Mouse (Mus musculus) adipocyte (in vitro differentiated cells): ENCODE data around the gene Frat1.

Experiments
- DNase-seq: peaks from one replicate; pipeline ENCODE4 v3.0.0-alpha.2; 2016; ENCODE audit warnings: low spot score

Frat1 gene

DNA sequence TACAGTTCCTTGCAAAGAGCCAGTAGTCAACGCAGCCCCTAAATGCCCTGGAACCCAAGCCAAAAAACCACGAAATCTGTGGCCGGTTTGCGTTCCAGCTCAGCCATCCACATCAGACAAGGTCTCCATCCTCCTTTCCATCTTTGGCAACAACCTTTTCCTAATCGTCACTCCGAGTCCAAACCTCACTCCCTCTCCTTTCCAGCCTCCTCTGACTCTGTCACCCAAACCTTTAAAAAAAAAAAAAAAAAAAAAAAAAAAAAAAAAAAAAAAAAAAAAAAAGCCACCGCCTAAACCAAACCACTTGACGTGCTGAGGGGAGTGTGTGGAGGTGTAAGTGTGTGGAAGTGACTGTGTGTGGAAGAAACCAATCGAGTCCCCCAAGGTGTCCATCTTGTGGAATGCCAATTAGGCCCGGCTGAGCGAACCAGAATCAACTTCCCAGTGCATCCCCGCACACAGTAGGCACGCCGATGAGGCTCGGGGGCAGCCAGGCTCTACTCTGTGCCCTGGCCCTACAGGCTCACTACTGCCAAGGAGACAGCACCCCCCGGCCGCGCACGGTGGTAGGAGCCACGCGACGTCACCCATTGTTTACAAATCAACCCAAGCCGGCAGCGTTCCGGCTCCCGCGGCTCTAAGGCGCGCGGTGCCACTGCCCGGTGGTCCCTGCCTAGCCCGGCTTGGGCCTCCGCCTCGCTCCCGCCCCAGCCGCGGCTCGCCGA lies at the start of gene Frat1:
Gene Frat1 (plus strand): TSS at position 590 of the 725 bp plus-strand sequence.
- peak; percentile 68 for DNase-seq

DNA sequence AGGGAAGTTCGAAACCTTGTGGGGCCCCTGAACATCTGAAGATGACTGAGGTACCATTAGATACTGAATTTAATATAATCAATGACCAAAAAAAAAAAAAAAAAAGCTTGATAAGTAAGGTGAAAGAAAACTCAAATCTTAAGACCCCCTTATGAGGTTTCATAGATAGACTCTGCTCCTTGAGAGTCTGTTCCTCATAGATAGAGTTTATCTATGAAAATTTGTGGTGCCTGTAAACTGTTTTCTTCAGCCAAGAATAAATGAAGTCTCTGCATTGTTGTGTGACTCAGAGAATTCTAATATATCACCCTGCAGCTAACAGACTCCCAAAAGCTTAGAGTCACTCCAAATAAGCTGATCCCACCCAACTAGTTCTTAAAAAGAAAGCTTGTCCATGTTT lies 42.9 kb upstream of the Frat1 start:
- DNase-seq = no peak

DNA sequence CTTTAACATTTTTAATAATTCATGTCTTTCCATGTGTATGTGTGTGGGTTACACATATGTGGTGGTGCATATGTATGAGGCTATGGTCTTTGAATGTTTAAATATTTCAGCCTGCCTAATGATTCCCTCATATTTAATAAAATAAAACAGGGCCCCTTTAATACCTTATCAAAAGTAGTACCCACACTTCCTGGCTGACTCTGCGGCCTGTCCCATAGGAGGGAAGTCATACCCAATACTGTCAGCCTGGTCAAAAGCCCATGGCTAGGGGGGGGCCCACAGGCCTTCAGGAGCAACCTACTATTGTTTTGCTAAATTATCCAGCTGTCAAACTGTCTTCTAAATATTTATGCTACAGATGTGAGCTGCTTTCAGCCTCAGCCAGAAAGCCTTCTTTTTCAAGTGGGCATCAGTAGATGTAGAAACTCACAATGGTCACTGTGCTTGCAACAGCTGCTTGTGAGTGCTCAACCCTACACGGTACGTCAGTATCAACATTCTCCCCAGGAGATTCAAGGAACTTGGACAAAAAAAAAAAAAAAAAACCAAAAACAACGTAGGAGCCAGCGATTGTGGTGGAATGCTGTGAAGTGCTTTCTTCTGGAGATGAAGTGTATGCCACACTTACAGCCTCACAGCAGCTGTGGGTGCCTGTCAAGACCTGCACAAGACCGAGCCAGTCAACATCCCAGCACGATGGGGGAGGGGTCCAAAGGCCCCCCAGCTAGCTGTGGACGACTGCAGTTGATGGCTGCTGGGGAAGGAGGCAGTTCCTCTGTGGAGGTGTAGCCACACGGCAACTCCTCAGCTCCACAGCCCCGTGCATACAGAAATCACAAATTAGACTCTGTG lies 40.4 kb upstream of the Frat1 start:
- DNase-seq = no peak

DNA sequence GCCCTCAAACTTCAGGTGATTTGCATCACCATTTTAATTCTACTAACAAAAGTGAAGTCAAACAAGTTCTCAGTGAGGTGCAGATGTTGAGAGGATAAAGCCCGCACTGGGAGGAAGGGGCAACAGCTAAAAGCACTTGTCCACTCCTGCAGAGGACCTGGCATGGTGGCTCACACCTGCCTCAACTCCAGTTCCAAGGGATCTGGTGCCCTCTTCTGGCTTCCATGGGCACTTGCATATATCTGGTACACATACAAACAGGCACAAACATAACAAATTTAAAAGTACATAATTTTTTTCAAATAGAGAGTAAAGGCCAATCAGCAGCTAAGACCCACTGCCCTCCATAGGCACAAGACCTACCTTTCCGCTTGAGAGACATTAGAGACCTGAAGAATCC lies 38.4 kb upstream of the Frat1 start:
- DNase-seq = no peak

DNA sequence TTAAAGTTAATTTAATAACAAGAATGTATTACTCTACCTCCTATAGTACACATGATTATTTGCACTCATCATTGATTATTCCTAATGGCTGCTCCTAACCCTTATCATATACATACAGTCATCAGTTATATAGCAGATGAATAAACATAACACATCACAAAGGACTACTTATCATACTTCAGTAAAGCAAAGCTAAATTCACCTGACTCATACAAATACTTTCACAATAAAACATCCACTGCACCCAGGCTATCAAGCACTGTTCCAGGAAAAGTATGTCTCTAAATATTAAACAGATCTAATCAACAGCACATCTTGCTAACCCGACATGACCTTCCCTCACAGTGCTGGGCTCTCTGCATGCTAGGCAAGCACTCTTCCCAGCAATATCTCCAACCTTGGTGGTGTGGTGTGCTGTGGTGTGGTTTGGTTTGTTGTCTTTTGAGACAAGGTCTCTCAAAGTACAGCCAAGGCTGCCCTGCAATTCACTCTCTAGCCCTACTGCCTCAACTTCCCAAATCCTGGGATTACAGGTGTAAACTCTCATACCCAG lies 36.8 kb upstream of the Frat1 start:
- no peak for DNase-seq

DNA sequence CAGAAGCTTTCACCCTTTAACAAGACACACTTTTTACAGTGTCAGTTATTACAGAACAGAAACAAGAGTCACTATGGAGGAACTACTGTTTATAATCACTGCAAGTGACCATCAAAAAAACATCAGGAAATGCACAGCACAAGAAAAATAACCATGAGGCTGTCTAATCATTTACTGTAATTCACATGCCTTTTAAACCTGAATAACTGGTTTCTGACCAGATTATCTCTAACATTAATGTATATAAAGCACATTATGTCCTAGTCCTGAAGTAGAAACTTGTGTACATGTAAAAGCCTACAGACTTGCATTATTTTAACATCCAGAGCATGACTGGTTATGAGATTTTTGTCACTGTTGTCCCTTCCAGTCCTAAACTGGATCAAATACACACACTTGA lies 35.8 kb upstream of the Frat1 start:
- DNase-seq = no peak

DNA sequence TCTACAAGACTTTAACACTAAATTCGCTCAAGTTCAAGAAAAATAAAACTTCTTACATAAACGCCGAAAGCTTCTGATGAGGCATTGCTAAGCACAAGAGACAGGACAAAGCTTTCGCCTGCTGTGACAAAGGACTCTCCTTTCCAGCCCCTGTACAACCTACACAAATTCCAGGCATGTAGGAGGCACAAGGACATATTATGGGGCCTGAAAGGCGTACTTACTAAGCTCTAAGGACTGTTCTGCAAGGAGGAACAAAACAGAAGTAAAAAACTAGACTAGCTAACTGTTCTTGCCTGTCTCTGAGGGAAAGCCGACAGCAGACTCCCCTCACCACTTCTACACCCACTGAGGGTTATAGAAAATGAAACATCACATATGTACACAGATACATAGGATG lies 34.9 kb upstream of the Frat1 start:
- no peak for DNase-seq

DNA sequence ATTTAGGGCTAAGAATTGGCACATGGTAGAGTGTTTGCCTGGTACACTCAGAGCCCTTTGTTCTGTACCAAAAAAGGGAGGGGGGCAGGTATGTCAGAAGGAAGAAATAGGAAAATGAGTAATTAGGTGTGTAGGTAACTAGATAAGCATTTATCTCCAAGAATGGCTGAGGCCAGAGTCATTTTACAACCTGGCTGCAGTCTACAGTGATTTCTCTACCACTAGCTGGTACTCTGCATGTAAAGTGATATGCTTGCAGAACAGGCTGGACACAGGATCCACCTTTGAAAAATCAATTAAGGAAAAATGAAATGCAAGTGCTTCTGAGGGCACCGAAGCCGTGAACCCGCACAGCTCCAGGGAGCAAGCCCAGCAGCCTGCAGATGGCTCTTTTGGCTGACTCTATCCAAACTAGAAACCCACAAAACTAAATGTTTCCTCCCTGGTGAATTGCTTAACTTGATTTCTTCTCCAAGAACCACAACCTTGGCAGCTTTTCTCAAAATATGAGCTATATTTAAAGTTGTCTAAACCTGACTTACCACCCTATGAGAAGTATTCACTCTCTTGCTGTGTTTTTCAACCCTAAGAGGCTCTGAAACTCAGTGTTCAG lies 33.5 kb upstream of the Frat1 start:
- peak; percentile 93 for DNase-seq

DNA sequence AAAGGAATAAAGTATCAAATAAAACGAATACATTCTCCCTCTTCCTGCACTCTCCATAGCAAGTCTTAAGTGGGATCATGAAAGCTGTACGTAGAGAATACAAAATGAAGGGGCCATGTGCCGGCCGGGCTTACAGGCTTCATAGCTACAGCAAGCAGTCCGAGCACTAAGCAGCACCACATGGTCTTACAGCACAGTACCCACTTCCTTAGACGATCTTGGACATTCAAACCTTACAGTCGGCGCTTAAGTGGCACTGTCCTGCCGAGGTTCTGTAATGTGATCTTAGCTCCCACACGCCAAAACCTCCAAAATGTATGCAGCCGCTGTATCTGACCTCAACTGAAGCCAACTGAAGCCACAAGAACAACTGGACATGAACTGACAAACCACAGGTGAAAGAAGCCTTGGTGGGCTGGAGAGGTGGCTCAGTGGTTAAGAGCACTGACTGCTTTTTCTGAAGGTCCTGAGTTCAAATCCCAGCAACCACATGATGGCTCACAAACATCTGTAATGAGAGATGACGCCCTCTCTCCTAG lies 32.9 kb upstream of the Frat1 start:
- no peak for DNase-seq

DNA sequence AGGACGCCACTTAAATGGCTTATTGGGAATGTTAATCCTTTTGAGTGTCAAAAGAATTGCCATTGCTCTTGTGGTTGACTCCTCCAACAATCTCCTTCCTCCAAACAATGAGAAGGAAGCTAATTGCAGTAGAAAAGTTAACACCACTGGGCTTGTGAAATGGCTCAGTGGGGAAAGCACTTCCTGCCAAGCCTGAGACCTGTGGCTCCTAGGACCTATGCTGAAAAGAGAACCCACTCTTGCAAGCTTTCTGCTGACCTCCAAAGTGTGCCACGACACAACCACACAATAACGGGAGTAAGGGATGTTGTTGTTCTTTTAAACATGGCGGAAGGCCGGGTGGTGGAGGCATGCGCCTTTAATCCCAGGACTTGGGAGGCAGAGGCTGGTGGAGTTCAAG lies 32.2 kb upstream of the Frat1 start:
- DNase-seq = no peak

DNA sequence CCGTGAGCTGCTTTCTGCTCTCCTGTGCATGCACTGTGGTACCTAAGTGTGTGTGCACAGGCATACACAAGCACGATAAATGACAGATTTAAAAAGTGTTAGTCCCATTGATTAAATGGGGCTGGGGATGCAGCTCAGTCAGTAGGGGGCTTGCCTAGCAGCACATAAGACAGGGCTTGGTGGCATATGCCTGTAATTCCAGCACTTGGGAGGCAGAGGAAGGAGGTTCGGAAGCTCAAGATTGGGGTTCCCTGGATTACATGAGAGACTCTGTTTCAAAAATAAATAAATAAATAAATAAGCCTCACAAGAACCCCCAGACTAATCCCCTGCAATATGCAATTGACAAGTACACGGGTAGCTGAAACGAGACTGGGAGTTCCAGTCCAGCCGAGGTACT lies 29.3 kb upstream of the Frat1 start:
- DNase-seq = no peak

DNA sequence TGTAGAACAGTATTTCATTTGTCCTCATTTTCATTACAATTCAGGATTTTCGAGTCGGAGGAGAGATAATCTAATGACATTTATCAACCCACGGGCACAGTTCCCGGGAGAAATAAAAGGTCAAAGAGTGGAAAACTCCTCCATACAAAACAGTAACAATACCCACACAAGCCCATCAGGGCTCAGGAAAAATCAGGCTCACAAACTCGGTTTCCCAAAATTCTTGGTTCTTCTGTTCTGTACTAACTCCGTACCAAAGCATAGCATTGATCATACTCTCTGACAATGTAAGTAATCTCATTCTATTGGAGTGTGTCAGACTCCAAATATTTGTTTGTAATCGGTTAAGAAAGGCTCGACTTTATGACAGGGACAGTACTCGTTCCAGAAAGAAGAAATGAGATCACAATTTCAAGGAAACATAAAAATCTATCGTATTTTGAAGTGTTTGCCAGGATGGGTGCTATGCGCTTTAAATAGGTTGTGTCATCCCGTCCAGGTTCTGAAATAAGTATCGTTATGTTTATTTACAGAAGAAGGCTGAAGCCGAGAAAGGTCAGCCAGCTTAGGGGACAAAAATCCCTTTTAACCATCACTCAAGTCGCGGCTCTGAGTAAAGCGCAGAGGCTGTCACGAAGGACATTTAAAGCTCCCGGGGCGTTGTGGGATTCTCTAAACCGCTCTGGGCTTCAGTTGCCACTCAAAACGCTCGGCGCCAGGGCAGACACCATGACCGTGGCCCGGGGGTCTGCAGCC lies 28.6 kb upstream of the Frat1 start:
- no peak for DNase-seq

DNA sequence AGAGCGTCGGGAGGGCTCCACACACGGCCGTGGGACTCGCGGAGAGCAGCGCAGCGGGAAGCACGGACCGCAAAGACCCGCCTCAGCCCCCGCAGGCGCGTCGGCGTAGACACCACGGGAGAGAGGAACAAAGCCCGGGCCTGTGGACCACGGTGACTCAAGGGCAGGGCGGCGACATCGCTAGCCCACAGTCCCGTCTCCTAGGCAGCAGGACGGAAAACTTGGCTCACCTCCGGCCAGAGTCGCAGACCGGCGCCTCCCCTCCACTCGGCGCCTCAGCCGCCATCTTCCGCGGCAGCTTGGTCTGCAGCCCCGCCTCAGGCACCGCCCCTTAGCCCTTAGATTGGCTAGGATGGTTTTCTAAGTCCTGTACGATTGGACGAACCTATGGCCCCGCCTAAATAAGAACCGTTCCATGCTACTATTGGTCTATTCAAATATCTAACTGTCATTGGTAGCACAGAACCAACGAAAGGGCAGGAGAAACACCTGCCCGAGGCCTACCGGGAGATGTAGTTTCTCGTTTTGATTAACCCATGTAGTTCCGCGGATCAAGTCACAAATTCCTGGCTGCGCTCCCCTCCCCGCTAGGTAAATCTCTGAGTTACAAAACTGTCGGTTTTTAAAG lies 27.9 kb upstream of the Frat1 start, which contains the start of gene Arhgap19:
Gene Arhgap19 (minus strand): TSS at position 306 of the 628 bp plus-strand sequence.
- DNase-seq = peak; percentile 97

DNA sequence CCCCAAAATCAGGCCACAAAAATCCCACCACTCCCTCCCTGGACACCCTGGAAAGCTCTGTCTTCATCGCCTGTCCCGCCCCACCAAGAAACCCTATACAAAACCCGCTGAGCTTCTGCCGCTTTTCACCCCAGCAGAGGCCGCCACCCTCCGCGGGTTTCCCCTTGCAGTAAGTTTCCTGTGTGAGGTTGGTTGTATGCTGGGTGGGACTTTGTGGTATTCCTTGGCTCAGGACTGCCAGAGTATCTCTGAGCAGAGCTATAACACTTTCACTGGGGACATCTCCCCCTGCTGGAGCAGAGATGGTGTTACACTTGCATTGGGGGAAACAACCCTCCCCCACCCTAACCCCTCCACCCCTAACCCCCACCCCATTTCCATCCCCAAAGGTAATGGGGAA lies 26.4 kb upstream of the Frat1 start:
- DNase-seq = no peak

DNA sequence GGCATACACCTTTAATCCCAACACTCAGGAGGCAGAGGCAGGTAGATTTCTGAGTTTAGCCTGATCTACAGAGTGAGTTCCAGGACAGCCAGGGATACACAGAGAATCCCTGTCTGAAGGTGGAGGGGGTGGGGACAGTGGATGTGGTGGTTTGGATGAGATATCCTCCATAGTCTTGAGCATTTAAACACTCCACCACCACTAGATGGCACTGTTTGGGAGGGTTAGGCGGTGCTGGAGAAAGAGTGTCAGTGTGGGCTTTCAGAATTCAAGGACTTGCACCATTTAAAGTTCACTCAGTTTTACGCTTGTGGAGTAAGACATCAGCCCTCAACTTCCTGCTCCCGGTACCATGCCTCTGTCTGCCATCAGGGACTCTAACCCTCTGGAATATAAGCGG lies 23.9 kb upstream of the Frat1 start:
- no peak for DNase-seq

DNA sequence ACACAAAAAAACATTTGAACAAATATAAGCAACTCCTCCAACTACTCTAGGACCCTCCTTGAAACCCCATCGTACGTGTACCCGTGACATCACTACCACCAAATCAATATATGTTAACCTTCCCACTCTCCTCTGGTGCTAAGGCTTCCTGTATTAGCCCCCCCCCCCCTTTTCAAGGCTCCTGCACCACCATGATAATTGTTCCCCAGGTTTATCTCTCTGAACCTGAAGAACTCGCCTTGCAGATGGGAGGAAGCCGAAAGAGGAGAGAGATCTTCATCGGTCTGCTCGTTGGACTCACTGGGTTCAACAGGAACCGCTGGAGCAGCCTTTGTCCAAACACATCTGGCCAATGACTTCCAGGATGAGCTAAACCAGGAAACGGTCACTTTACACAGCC lies 22.3 kb upstream of the Frat1 start:
- no peak for DNase-seq

DNA sequence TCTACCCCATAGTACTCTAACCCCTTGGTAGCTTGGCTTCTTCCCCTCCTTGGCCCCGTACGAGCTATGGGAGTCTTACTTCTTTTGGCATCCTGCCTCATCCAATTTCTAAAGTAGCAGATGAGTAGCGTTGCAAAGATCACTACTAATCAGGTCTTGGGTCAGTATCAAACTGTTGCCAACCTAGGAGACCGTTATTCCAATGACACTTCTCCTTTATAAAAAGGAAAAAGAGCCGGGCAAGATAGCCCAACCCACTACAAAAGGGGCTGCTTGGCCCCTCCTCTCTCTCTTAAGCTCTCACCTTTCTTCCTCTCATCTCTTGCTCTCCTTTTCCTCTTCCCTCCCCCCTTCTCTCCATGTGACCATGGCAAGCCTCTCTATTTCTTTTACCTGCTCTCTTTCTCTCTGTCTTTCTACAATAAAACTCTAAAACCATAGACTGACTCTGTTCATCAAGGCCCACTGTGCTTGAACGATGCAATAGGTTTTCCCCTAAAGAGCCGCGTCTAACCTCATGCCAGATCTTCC lies 21.6 kb upstream of the Frat1 start:
- DNase-seq = no peak

DNA sequence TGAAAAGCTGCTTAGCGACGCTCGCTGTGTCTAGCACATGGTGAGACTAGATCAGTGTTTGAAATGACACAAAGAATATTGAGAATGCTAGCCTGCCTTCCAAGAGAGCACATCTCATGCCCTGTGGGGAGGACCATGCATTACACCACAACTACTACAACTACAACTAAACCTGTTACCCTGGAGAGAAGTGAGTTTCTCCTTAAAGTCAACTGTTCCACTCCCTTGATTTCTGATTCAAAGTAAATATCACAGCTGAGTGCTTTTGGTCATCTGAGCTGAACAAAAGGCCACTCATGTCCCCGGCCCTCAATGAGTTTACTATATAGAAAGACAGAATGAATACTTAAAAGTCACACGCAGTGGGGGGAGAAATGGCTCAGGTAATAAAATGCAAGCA lies 19.7 kb upstream of the Frat1 start:
- no peak for DNase-seq

DNA sequence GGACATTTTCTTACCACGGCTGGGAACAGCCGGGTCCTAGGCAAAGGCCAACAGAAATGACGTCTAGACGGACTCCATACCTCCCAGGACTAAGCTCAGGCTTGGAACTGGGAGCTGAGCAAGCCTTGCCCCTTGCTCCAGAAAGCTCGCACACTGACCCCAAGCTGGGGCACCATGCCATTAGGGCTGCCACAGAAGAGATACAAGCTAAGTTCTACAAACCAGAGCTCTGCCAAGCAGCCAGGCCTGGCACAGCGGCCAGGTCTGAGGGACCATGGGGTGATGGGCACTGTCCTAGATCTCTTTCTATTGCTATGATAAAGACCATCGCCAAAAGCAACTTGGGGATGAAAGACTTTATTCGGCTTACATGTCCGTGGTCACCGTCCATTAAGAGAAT lies 17.2 kb upstream of the Frat1 start:
- peak; percentile 89 for DNase-seq

DNA sequence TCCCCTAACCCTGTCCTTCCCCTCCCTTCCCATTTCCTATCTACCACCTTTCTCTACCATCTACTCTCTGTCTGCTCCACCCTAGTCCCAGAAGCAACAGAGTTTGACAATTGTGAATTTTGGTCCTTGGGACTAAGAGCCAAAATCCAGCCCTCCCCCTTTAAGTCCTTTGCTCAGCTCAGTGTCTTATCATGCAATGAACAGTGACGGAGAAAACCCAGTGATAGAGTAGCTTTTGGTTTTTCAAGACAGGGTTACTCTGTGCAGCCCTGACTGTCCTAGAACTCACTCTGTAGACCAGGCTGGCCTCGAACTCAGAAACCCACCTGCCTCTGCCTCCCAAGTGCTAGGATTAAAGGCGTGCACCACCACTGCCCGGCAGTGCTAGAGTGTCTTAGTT lies 16.4 kb upstream of the Frat1 start:
- no peak for DNase-seq

DNA sequence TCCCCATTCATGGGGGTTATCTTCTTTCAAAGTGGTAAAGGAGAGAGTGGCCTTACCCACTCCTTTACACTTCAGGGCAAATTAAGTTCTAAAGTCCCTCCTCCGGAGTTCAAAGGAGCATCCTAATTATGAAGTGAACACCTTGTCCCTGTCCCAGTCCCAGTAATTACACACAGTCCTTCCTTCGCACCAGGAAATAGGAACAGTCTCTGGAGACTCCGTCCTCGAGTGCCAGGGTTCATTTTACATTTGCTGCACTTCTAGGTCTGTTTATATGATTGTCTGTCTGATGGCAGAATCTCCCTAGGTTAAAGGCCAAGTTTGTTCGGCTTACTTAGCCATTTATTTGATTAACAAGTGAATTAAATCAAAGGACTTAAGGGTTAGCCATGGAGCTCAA lies 13.4 kb upstream of the Frat1 start:
- peak; percentile 59 for DNase-seq
